Mouse (Mus musculus): ENCODE data around the gene Tiparp.

GRCm38 (mm10) chr3:65594493-65594892, 66.3 kb downstream of the Tiparp start:
- no peak for TF ChIP-seq POLR2A (IDR thresholded peaks at IDR 0.05; ENCODE audit: borderline replicate concordance, extremely low read depth, low read depth, low read length)
- TF ChIP-seq CTCF (IDR thresholded peaks at IDR 0.05; ENCODE audit: insufficient read depth, low read length): no peak

All from lung, adult 2 months (tissue).